Mouse (Mus musculus) MEL-GATA-1-ER (cell line): ENCODE data around the gene Aox4.

Experiments used
- DNase-seq: peaks from one replicate; pipeline ENCODE4 v3.0.0-alpha.2; 2012; ENCODE audit warnings: low read depth; ENCODE audit errors: extremely low read depth

Aox4 gene

GRCm38 (mm10) chr1:58210203-58210602 lies at the start of gene Aox4:
Gene Aox4, plus strand, starts transcription at chr1:58210397.
- DNase-seq: no peak

- DNase-seq: no peak
These were observed 40.3 kb upstream of the Aox4 start for GRCm38 (mm10) chr1:58169893-58170292.

GRCm38 (mm10) chr1:58188514-58189175 lies 21.6 kb upstream of the Aox4 start:
- no peak for DNase-seq

- DNase-seq: no peak
These were observed 15.9 kb upstream of the Aox4 start for GRCm38 (mm10) chr1:58194317-58194716.

GRCm38 (mm10) chr1:58194988-58195387 lies 15.2 kb upstream of the Aox4 start:
- DNase-seq: no peak

GRCm38 (mm10) chr1:58195541-58195940 lies 14.7 kb upstream of the Aox4 start:
- DNase-seq: no peak

GRCm38 (mm10) chr1:58197023-58197422 lies 13.2 kb upstream of the Aox4 start:
- no peak for DNase-seq

- DNase-seq: no peak
These were observed 11.8 kb upstream of the Aox4 start for GRCm38 (mm10) chr1:58198386-58198785.

- no peak for DNase-seq
These were observed 2.6 kb downstream of the Aox4 start for GRCm38 (mm10) chr1:58212805-58213204.

GRCm38 (mm10) chr1:58213838-58214237 lies 3.6 kb downstream of the Aox4 start:
- DNase-seq: no peak

GRCm38 (mm10) chr1:58215353-58215752 lies 5.2 kb downstream of the Aox4 start:
- DNase-seq: no peak

- no peak for DNase-seq
These were observed 5.8 kb downstream of the Aox4 start for GRCm38 (mm10) chr1:58215956-58216532.

- no peak for DNase-seq
These were observed 10.9 kb downstream of the Aox4 start for GRCm38 (mm10) chr1:58221070-58221469.

GRCm38 (mm10) chr1:58221879-58222278 lies 11.7 kb downstream of the Aox4 start:
- DNase-seq: no peak

GRCm38 (mm10) chr1:58228086-58228485 lies 17.9 kb downstream of the Aox4 start:
- DNase-seq: no peak

- no peak for DNase-seq
These were observed 18.7 kb downstream of the Aox4 start for GRCm38 (mm10) chr1:58228916-58229315.

- DNase-seq: no peak
These were observed 19.6 kb downstream of the Aox4 start for GRCm38 (mm10) chr1:58229774-58230173.

GRCm38 (mm10) chr1:58230542-58230941 lies 20.3 kb downstream of the Aox4 start:
- no peak for DNase-seq

- DNase-seq: no peak
These were observed 25.2 kb downstream of the Aox4 start for GRCm38 (mm10) chr1:58235405-58235804.

GRCm38 (mm10) chr1:58237527-58238299 lies 27.5 kb downstream of the Aox4 start:
- no peak for DNase-seq

GRCm38 (mm10) chr1:58238440-58238839 lies 28.2 kb downstream of the Aox4 start:
- DNase-seq: no peak

GRCm38 (mm10) chr1:58238961-58239360 lies 28.8 kb downstream of the Aox4 start:
- DNase-seq: no peak

- DNase-seq: no peak
These were observed 30.1 kb downstream of the Aox4 start for GRCm38 (mm10) chr1:58240347-58240746.
